Mouse (Mus musculus): ENCODE data around the gene Ebf3. TPM values are rescaled to one million over a fixed set of nuclear protein-coding genes. Genes with fewer than 3 reads are reported as not detected.
A peak's percentile ranks its signal among the peaks of the same experiment; 100 is the strongest.

The Ebf3 gene
- polyA plus RNA-seq (2015; fragmentation: Nextera tagmentation; extraction: Ambion mirVana), result 1.2 and 1.3 TPM in 2 replicates

DNA sequence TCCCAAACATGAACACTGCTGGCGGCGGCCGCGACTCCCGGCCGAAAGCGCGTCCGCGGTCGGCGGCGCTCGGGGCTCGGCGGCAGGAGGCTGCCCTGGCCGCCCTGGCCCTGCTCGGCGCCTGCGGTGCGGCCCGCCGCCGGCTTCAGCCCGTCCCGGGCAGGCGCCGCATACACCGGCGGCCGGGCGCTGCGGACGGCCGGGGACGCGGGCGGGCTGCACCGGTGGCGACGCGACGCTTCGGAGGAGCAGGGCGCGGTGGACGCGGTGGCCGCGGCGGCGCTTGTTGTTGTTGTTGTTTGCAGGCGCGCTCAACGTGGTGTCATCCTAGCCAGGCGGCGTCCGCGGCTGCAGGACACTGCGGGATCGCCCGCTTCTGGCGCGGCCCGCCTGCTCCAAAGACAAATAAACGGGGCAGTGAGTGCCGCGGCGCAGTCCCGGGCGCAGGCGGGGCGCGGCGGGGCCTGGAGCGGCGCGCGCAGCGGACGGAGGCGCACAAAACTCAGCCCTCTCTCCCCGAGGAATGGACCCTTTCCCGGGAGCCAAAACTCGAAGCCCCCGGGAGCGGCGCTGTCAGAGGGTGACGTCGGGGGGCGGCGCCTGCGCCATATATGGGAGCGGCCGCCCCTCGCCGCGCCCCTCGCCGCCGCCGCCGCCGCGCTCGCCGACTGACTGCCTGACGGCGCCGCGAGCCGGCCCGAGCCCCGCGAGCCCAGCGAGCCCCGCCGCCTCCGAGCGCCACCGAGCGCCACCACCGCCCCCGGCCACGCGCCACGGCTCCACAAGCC is at the start of gene Ebf3:
Gene Ebf3, minus strand, starts transcription at position 542 of the 788 bp plus-strand sequence.
- no peaks in the 10 kb centered on the region for H3K9me3 ChIP-seq (replicated peaks)
- peak within 1 kb of the TSS; percentile 55 for H3K9ac ChIP-seq
- peak within 1 kb of the TSS; percentile 60 for H3K4me3 ChIP-seq
- H3K27me3 ChIP-seq, result peaks cover 88% of the 10 kb centered on the region
- peak; percentile 84 for ATAC-seq (replicated peaks; ENCODE audit: insufficient number of reproducible peaks, insufficient read depth, low FRiP score, low read depth)
- peak within 1 kb of the TSS; percentile 53 for H3K27ac ChIP-seq
- no peaks in the 10 kb centered on the region for H3K36me3 ChIP-seq
- under 1% methylated on average over 127 of the region's 127 CpGs for WGBS
- H3K4me1 ChIP-seq (replicated peaks), result peaks cover 70% of the 10 kb centered on the region
- peak within 1 kb of the TSS; percentile 90 for H3K4me2 ChIP-seq

DNA sequence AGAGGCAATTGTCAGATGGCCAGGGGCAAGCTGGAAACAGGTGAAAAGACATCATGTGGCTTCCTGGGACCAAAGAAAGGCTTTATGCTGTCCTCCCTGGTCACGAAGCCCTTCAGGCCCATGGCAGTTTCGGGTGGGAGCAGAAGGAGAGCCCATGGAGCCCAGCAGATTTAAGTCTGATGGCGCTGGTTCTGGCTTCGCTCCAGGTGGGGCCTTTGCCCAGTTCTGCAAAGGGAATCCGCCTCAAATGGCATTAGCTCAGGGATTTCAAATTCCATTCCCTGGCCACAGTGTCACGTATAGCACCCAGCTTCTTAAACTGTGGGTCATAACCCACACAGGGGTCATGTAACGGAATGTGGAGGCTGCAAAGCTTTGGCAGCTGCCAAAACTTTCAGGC is 32.6 kb upstream of the Ebf3 start:
- H3K27ac ChIP-seq, result no peak overlapping the region
- H3K36me3 ChIP-seq, result no peaks in the 10 kb centered on the region
- 66% methylated on average over 7 of the region's 7 CpGs for WGBS
- ATAC-seq (replicated peaks; ENCODE audit: insufficient number of reproducible peaks, insufficient read depth, low FRiP score, low read depth), result no peak
- H3K4me3 ChIP-seq, result no peak overlapping the region
- no peaks in the 10 kb centered on the region for H3K9me3 ChIP-seq (replicated peaks)
- H3K4me1 ChIP-seq (replicated peaks), result peaks cover 9% of the 10 kb centered on the region
- no peak overlapping the region for H3K4me2 ChIP-seq
- H3K9ac ChIP-seq, result no peak overlapping the region
- no peaks in the 10 kb centered on the region for H3K27me3 ChIP-seq

DNA sequence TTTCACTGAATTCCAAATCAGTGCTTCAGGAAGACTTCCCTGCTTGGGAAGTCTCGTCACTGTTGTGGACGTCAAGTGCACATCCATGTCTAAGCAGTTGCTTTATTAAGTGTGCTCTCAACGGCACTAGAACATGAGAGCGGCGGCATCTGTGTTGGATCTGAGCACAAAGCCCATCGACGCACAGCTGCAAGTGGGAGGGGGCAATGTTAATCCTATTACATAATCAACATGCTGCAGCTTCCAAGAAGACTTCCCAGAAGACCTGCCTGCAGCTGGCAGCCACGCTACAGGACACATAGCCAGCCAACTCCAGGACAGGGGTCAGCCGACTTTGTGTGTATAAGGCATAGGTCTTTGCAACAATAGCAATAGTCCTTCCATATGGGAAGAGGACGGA is 31.8 kb upstream of the Ebf3 start:
- H3K36me3 ChIP-seq, result no peaks in the 10 kb centered on the region
- H3K4me1 ChIP-seq (replicated peaks), result peaks cover 9% of the 10 kb centered on the region
- no peaks in the 10 kb centered on the region for H3K9me3 ChIP-seq (replicated peaks)
- no peak overlapping the region for H3K27ac ChIP-seq
- ATAC-seq (replicated peaks; ENCODE audit: insufficient number of reproducible peaks, insufficient read depth, low FRiP score, low read depth), result no peak
- H3K4me2 ChIP-seq, result no peak overlapping the region
- WGBS, result 60% methylated on average over 10 of the region's 10 CpGs
- no peaks in the 10 kb centered on the region for H3K27me3 ChIP-seq
- H3K9ac ChIP-seq, result no peak overlapping the region
- no peak overlapping the region for H3K4me3 ChIP-seq

DNA sequence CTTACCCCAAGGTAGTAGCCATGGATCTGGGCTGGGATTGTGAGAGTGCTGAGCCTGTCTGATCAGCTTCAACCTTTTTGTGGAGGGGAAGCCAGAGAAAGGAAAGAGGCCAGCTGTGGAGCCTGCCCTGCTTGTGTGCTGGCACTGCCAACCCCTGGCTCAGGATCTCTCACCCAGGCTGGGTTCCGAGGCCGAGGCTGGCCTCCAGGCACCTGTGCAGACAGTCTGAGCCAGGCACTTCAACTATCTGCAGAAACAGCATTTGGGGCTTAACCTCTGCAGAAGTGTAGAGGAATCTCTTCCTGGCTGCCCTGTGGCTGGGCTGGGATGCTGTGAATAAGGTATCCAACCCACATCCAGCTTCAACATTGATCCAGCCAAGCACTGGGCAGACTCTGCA is 19.7 kb upstream of the Ebf3 start:
- H3K27me3 ChIP-seq, result peaks cover 26% of the 10 kb centered on the region
- H3K9ac ChIP-seq, result no peak overlapping the region
- H3K36me3 ChIP-seq, result no peaks in the 10 kb centered on the region
- H3K27ac ChIP-seq, result no peak overlapping the region
- H3K4me1 ChIP-seq (replicated peaks), result no peaks in the 10 kb centered on the region
- no peaks in the 10 kb centered on the region for H3K9me3 ChIP-seq (replicated peaks)
- no peak overlapping the region for H3K4me2 ChIP-seq
- no peak for ATAC-seq (replicated peaks; ENCODE audit: insufficient number of reproducible peaks, insufficient read depth, low FRiP score, low read depth)
- no peak overlapping the region for H3K4me3 ChIP-seq
- 80% methylated on average over 2 of the region's 2 CpGs for WGBS

DNA sequence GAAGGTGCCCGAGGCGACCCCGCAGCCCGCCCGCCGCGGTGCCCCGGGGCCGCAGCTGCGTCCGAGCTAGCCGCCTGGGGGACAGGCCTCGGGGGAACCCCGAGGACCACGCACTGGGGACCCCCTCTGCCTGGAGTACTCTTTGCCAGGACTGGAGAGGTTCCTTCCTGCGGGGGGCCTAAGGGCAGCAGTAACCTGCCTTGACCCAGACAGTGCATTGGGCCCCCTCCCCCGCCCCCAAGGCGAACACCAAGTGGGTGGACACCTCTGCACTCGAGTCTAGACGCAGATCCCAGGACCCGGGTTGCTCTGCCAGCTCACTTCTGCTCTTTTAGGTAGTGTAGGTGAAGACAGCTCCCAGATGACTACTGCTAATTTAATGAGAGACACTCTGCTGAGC is 8.7 kb upstream of the Ebf3 start:
- Histone ChIP-seq H3K4me2 (peak overlapping the region; percentile 65), H3K4me3 (peak overlapping the region; percentile 47), H3K36me3 (no peaks in the 10 kb centered on the region), H3K9me3 (replicated peaks) (no peaks in the 10 kb centered on the region), H3K4me1 (replicated peaks) (peaks cover 41% of the 10 kb centered on the region), H3K27ac (no peak overlapping the region), H3K27me3 (peaks cover 97% of the 10 kb centered on the region), H3K9ac (no peak overlapping the region)
- no peak for ATAC-seq (replicated peaks; ENCODE audit: insufficient number of reproducible peaks, insufficient read depth, low FRiP score, low read depth)
- 2% methylated on average over 9 of the region's 21 CpGs for WGBS

DNA sequence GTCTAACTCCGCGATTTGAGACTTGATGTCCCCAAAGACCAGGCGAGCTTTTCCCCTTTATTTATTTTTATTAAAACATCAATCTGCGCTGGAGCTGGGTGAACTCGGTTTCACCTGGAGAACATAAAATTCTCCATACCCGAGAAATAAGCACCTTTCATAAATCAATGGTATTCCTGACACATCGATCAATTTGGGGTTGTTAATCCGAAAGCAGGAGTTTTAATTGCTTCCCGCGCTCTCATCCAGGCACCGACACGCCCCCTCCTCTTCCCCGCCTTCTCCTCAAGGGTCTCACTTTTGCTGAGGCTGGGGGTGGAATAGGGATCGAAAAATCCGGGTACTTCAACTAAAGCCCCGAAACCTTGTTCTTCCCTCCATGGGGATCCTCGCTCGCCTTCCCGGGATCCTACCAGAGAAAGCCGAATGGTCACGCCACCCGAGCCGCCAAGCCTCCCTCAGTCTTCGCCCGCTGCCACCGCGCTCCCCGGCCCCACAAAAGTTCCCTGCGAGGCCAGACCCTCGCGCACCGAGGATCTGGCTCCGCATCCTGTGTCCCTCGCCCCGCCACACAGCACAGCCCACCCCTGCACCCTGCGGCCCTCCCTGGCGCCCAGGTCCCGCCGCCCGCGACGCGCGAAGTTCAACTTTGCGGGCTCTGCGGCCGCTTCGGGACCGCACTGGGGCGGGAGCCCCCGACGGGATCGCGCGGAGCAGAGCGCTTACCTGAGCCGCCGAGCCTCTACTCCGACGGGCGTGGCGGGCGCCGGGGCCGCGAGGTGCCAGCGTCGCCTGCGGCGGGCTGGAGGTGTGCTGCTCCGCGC is 7.9 kb upstream of the Ebf3 start:
- Histone ChIP-seq H3K27me3 (peaks cover 97% of the 10 kb centered on the region), H3K9me3 (replicated peaks) (no peaks in the 10 kb centered on the region), H3K9ac (peak overlapping the region; percentile 32), H3K4me2 (peak overlapping the region; percentile 65), H3K27ac (no peak overlapping the region), H3K36me3 (no peaks in the 10 kb centered on the region), H3K4me3 (peak overlapping the region; percentile 47), H3K4me1 (replicated peaks) (peaks cover 48% of the 10 kb centered on the region)
- no peak for ATAC-seq (replicated peaks; ENCODE audit: insufficient number of reproducible peaks, insufficient read depth, low FRiP score, low read depth)
- under 1% methylated on average over 71 of the region's 72 CpGs for whole genome bisulfite sequencing

DNA sequence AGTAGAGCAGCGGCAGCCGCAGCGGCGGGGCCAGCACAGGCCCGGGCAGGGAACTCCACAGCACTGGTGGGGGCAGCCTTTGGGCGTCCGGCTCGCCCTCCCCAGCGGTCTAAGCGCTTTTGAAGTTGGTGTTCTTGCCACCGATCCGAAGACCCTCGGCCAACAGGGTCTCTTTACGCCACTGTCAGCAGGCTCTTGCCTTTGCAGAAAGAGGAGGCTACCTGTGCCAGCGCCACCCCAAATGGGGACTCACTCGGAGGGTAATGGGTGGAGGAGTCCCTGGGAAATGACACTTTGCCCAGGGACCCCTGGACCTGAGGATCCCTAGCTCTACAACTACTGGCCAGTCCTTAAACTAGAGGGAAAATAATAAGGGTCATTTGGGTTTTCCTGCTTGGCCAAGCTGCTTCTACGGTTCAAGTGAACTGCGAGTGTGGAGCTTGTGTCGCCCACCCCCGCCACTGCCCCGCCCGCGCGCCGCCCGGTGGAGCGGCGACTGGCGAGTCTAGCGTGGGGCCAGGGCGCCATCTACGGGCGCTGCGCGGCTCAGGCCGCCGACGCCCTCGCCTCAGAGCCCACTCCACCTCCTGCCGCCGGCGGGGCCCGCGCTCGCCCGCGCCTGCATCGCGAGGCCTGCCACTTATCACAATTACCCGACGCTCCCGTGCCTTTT is 7.0 kb upstream of the Ebf3 start:
- Histone ChIP-seq H3K27ac (no peak overlapping the region), H3K4me2 (peak overlapping the region; percentile 65), H3K9ac (no peak overlapping the region), H3K9me3 (replicated peaks) (no peaks in the 10 kb centered on the region), H3K4me1 (replicated peaks) (peaks cover 55% of the 10 kb centered on the region), H3K36me3 (no peaks in the 10 kb centered on the region), H3K27me3 (peaks cover 97% of the 10 kb centered on the region), H3K4me3 (peak overlapping the region; percentile 47)
- WGBS, result 1% methylated on average over 52 of the region's 52 CpGs
- ATAC-seq (replicated peaks; ENCODE audit: insufficient number of reproducible peaks, insufficient read depth, low FRiP score, low read depth), result peak; percentile 74; the same call in 1 of the 2 replicates

DNA sequence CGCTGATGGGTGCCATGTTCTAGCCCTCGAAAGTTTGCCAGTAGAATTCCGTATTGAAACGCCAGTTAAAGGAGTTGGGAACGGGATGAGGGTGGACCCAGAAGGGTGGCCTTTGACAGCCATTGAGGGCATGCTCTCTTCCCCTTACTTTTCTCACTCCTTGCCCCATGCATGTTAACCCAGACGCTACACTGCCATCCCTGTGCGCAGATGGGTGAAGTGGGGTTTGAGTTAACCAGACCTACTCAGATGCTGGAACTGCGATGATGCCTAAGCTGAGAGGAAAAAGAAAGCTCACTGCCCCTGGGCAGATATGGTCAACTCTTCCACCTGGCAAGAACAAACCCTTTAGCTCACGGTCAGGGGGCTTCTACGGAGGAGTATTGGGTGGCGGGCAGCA is 6.1 kb upstream of the Ebf3 start:
- Histone ChIP-seq H3K27me3 (peaks cover 99% of the 10 kb centered on the region), H3K4me3 (no peak overlapping the region), H3K9me3 (replicated peaks) (no peaks in the 10 kb centered on the region), H3K27ac (no peak overlapping the region), H3K4me1 (replicated peaks) (peaks cover 57% of the 10 kb centered on the region), H3K36me3 (no peaks in the 10 kb centered on the region), H3K4me2 (no peak overlapping the region), H3K9ac (no peak overlapping the region)
- 6% methylated on average over 11 of the region's 11 CpGs for WGBS
- ATAC-seq (replicated peaks; ENCODE audit: insufficient number of reproducible peaks, insufficient read depth, low FRiP score, low read depth), result no peak

DNA sequence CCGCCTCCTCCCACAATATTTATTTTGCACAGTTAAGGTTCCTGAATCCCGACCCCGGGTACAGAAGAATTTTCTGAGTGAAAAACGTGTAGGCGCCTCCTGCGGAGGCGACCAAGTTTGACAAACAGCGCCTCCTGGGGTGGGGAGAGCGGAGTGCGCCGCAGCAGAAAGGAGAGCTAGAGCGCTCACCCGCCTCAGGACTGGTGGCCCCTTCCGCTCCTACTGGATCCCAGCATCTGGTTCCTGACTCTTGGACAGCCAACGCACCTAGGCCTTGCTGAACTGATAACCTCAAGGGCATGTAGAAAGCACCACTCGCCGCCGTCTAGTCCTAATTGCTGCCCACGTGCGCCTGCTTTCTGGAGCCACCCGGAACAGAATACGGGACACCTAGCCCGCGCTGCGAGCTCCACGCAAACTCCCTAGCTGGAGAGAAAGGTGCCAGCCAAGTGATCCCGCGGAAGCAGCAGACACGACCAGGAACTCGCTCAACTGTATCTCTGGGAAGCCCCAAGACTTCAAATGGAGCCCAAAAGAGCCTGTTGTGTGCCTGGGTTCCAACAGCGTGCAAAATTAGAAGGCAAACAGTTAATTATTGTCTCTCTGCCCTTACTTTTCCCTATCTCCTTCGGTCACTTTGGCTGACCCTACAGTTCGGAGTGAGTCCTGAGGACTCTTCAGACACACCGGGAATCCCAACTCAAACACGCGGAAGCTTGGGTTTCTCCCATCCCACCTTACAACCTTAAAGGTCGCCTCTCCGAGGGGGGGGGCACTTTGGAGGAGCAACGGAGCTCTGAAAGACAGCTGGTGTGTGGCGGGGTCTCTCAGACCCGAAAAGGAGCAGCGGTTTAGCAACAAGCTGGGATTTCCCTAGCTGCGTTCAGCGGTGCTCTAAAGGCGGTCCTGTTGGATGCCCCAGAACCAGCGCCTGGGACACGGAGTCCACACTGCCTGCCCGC is 5.0 kb upstream of the Ebf3 start:
- Histone ChIP-seq H3K27ac (no peak overlapping the region), H3K4me2 (peak overlapping the region; percentile 54), H3K36me3 (no peaks in the 10 kb centered on the region), H3K9me3 (replicated peaks) (no peaks in the 10 kb centered on the region), H3K4me1 (replicated peaks) (peaks cover 67% of the 10 kb centered on the region), H3K27me3 (peaks cover 97% of the 10 kb centered on the region), H3K4me3 (0 out of 2 replicates have a peak overlapping the region, but pooled peaks have one; percentile 14), H3K9ac (no peak overlapping the region)
- no peak for ATAC-seq (replicated peaks; ENCODE audit: insufficient number of reproducible peaks, insufficient read depth, low FRiP score, low read depth)
- 1% methylated on average over 48 of the region's 48 CpGs for WGBS

DNA sequence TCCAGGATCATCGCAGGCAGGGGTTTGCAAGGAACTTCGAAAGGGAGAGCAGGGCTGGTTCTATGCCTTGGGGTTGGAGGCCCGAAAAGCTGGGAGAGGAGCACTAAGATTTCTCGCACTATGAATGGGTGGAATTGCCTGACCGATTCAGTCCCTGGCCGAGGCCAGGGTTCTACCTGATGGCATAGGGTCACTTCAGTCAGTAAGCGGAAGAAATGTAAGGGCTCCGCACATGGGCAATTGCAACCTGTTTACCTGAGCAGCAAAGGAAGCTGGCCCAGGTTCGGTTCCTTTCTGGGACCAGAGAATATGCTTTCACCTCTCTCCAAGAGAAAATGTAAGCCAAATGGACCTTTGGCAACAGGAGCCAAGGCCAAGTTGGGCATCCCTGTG is 4.1 kb upstream of the Ebf3 start:
- peaks cover 95% of the 10 kb centered on the region for H3K27me3 ChIP-seq
- H3K4me1 ChIP-seq (replicated peaks), result peaks cover 75% of the 10 kb centered on the region
- H3K4me3 ChIP-seq, result no peak overlapping the region
- H3K36me3 ChIP-seq, result no peaks in the 10 kb centered on the region
- no peak overlapping the region for H3K9ac ChIP-seq
- no peaks in the 10 kb centered on the region for H3K9me3 ChIP-seq (replicated peaks)
- H3K4me2 ChIP-seq, result no peak overlapping the region
- H3K27ac ChIP-seq, result no peak overlapping the region
- WGBS, result 10% methylated on average over 9 of the region's 9 CpGs
- no peak for ATAC-seq (replicated peaks; ENCODE audit: insufficient number of reproducible peaks, insufficient read depth, low FRiP score, low read depth)
